Mouse (Mus musculus) lung, embryonic 16.5 days (tissue): ENCODE results near the gene Syna. TPM values are rescaled to one million over a fixed set of nuclear protein-coding genes. Genes with fewer than 3 reads are reported as not detected.

Experiments used
- ATAC-seq: fragments of 200-750 bp; cut with Nextera tagmentation; 2 replicates; pipeline ENCODE4 v1.8.0; 2017; ENCODE audit warnings: low read depth, mild to moderate bottlenecking, moderate library complexity
- H3K27ac ChIP-seq: fragments of 300-500 bp; sonication (generic); 2 replicates; pipeline ENCODE4 v1.5.1; 2014; ENCODE audit warnings: mild to moderate bottlenecking, control low read depth, low read length
- H3K27me3 ChIP-seq: fragments of 300-500 bp; sonication (generic); 2 replicates; pipeline ENCODE4 v1.6.1; 2014; ENCODE audit warnings: low read depth, low read length, mixed read lengths; ENCODE audit not compliant: control insufficient read depth, insufficient read depth
- H3K36me3 ChIP-seq: fragments of 300-500 bp; sonication (generic); 2 replicates; pipeline ENCODE4 v1.6.1; 2014; ENCODE audit warnings: low read length; ENCODE audit not compliant: control insufficient read depth, insufficient read depth
- H3K4me1 ChIP-seq: fragments of 300-500 bp; sonication (generic); replicated peaks from 2 replicates; pipeline ENCODE4 v1.6.1; 2014; ENCODE audit warnings: low read length, mixed read lengths; ENCODE audit not compliant: control insufficient read depth, insufficient read depth
- H3K4me2 ChIP-seq: fragments of 300-500 bp; sonication (generic); 2 replicates; pipeline ENCODE4 v1.6.1; 2014; ENCODE audit warnings: low read depth, low read length, control low read depth
- H3K4me3 ChIP-seq: fragments of 300-500 bp; sonication (generic); 2 replicates; pipeline ENCODE4 v1.5.1; 2014; ENCODE audit warnings: mild to moderate bottlenecking, low read length, control low read depth
- H3K9ac ChIP-seq: fragments of 300-500 bp; sonication (generic); 2 replicates; pipeline ENCODE4 v1.6.1; 2014; ENCODE audit warnings: low read length, control low read depth
- H3K9me3 ChIP-seq: fragments of 300-500 bp; sonication (generic); 2 replicates; pipeline ENCODE4 v1.6.1; 2016; ENCODE audit warnings: low read length; ENCODE audit not compliant: control insufficient read depth
- WGBS: fragments of 180-500 bp; shearing (Covaris S2); extraction: QIAGEN DNeasy Blood & Tissue Kit; methylation state at CpG from one replicate; pipeline ENCODE4 v1.1.7; 2014; 5-methylcytosine and 5-hydroxymethylcytosine counted together
- polyA plus RNA-seq: library from polyadenylated mRNA; unstranded; fragments of >200 nt; fragmentation: Nextera tagmentation; extraction: Ambion mirVana; gene quantifications from 2 replicates; pipeline ENCODE4 v1.2.1, GENCODE M21; 2015

The Syna gene
- polyA plus RNA-seq, 1 experiment from 2014 or later = 0.20 TPM

DNA sequence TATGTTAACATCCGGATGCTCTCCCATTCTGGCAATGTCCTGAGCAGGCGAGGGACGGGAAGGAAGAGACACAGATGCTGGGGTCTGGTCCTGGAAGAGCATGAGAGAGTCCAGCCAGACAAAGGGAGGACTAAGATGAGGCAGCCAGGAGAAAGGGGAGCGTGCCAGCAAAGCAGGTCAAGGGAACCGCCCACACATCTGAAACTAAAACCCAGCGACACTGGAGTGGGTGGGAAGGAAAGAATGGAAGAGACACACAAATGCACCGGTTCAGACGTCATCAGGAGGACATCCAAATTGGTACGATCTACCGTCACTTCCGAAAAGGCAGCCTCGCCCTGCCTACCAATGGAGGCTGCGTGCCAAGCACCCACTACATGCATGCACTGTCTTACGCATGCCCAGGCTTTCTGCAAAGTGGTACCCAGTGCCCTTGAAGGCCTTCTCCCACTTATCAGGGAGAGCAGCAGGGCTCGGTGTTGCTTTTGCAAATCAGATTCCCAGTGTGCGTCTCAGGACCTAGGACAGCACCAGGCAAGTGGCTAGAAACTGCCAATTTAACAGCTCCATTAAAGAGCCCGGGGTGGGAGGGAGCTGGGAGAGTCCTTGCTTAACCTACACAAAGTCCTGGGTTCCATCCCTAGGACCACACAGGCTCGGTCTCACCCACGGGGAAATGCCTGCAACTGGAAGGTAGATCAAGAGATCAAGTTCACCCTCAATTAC, 15.3 kb downstream of the Syna start:
- no peak overlapping the region for H3K9ac ChIP-seq
- WGBS = 64% methylated on average over 19 of the region's 19 CpGs

DNA sequence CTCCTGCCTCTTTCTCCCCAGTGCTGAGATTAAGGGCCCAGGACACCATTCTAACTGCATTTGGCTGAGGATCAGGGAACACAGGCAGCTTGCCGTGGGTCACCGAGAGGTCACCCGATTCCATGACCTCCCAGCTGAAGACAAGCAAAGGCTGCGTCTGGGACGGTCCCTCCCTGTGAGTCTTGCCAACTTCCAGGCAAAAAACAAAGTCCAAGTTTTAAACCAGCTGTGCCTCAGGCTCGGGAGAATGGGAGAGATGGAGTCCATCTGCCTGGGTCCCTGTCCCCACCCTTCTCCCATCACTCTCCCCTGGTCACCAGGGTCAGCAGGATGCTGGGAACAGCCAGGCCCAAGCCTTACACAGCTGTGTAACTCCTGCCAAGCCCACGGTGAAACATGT, 18.3 kb downstream of the Syna start:
- H3K27me3 ChIP-seq = no peaks in the 10 kb centered on the region
- 21% methylated on average over 7 of the region's 7 CpGs for WGBS
- no peak overlapping the region for H3K4me3 ChIP-seq
- peak overlapping the region; percentile 88 for H3K27ac ChIP-seq
- H3K4me1 ChIP-seq = peaks cover 36% of the 10 kb centered on the region
- peaks cover 3% of the 10 kb centered on the region; the same call in 1 of the 2 replicates for H3K36me3 ChIP-seq
- ATAC-seq = peak; percentile 86
- H3K9me3 ChIP-seq = no peaks in the 10 kb centered on the region
- no peak overlapping the region for H3K9ac ChIP-seq
- H3K4me2 ChIP-seq = no peak overlapping the region

More for the DNA sequence above, 15.3 kb downstream of the Syna start:
- no peaks in the 10 kb centered on the region for H3K36me3 ChIP-seq
- no peak overlapping the region for H3K4me2 ChIP-seq
- no peak overlapping the region for H3K4me3 ChIP-seq
- H3K9me3 ChIP-seq = no peaks in the 10 kb centered on the region
- no peaks in the 10 kb centered on the region for H3K27me3 ChIP-seq
- H3K4me1 ChIP-seq = peaks cover 38% of the 10 kb centered on the region
- no peak overlapping the region for H3K27ac ChIP-seq
- ATAC-seq = no peak

DNA sequence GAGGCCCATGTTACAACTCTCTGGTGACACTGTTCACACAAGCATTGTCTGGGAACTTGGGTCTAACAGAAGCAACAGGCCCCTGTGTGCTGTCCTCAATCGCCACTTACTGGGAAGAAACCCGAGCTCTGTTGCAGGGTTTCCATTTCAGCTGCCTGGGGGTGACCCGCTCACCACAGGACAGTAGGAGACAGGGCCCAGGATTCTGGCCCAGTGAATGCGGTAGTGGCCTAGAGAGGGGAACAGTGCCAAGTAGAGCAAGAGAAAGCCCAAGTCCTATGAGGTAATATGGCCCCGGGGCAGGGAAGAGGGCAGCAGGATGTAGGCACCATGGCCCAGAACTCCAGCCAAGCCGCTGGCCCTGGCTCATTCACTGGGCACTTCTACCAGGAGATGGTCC, 19.1 kb downstream of the Syna start:
- no peaks in the 10 kb centered on the region for H3K27me3 ChIP-seq
- H3K9ac ChIP-seq = 0 out of 2 replicates have a peak overlapping the region, but pooled peaks have one; percentile 12
- H3K27ac ChIP-seq = peak overlapping the region; percentile 88
- WGBS = 60% methylated on average over 6 of the region's 6 CpGs
- peaks cover 36% of the 10 kb centered on the region for H3K4me1 ChIP-seq
- no peak overlapping the region for H3K4me3 ChIP-seq
- H3K9me3 ChIP-seq = no peaks in the 10 kb centered on the region
- H3K4me2 ChIP-seq = no peak overlapping the region
- H3K36me3 ChIP-seq = peaks cover 3% of the 10 kb centered on the region; the same call in 1 of the 2 replicates
- ATAC-seq = no peak

- peak; percentile 85 for ATAC-seq
- H3K4me2 ChIP-seq = no peak overlapping the region
- 7% methylated on average over 3 of the region's 3 CpGs for WGBS
- peak overlapping the region; percentile 88 for H3K27ac ChIP-seq
- no peak overlapping the region for H3K4me3 ChIP-seq
- peaks cover 36% of the 10 kb centered on the region for H3K4me1 ChIP-seq
- peaks cover 3% of the 10 kb centered on the region; the same call in 1 of the 2 replicates for H3K36me3 ChIP-seq
- peak overlapping the region; percentile 49 for H3K9ac ChIP-seq
- H3K27me3 ChIP-seq = no peaks in the 10 kb centered on the region
- no peaks in the 10 kb centered on the region for H3K9me3 ChIP-seq
Measured at GRCm38 (mm10) chr5:134539891-134540290, 20.1 kb downstream of the Syna start.

GRCm38 (mm10) chr5:134536036-134536435, 23.9 kb downstream of the Syna start:
- Histone ChIP-seq H3K4me3 (no peak overlapping the region), H3K27me3 (no peaks in the 10 kb centered on the region), H3K27ac (no peak overlapping the region), H3K9me3 (no peaks in the 10 kb centered on the region), H3K4me1 (peaks cover 20% of the 10 kb centered on the region), H3K9ac (no peak overlapping the region), H3K4me2 (no peak overlapping the region), H3K36me3 (peaks cover 27% of the 10 kb centered on the region)
- 78% methylated on average over 6 of the region's 6 CpGs for WGBS
- ATAC-seq = no peak

DNA sequence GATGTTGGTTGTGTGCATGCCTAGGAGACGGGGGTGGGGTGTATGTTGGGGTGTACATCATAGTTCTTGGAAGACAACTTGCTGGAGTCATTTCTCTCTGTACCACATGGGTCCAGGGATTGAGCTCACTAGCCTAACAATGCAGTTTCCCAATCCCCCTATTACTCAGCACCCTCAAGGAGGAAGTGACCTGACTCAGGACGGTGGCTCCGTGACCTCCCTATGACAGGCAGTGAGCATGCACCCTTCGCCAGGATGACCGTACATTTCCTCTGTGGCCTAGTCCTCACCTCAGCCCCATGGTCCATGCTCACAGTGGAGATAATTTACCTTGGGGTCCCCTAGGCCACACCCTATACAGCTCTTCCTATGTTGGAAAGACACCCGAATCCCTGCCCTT, 27.6 kb downstream of the Syna start:
- Histone ChIP-seq H3K9me3 (no peaks in the 10 kb centered on the region), H3K9ac (no peak overlapping the region), H3K4me3 (no peak overlapping the region), H3K27me3 (no peaks in the 10 kb centered on the region), H3K4me1 (peaks cover 2% of the 10 kb centered on the region; the same call in 1 of the 2 replicates), H3K4me2 (no peak overlapping the region), H3K27ac (no peak overlapping the region), H3K36me3 (peaks cover 24% of the 10 kb centered on the region)
- WGBS = 89% methylated on average over 6 of the region's 6 CpGs
- ATAC-seq = no peak

GRCm38 (mm10) chr5:134531585-134531984, 28.4 kb downstream of the Syna start:
- Histone ChIP-seq H3K4me1 (peaks cover 2% of the 10 kb centered on the region; the same call in 1 of the 2 replicates), H3K27me3 (no peaks in the 10 kb centered on the region), H3K4me3 (no peak overlapping the region), H3K36me3 (peaks cover 24% of the 10 kb centered on the region), H3K9me3 (no peaks in the 10 kb centered on the region), H3K27ac (no peak overlapping the region), H3K4me2 (no peak overlapping the region), H3K9ac (no peak overlapping the region)
- 74% methylated on average over 9 of the region's 9 CpGs for WGBS
- ATAC-seq = no peak

DNA sequence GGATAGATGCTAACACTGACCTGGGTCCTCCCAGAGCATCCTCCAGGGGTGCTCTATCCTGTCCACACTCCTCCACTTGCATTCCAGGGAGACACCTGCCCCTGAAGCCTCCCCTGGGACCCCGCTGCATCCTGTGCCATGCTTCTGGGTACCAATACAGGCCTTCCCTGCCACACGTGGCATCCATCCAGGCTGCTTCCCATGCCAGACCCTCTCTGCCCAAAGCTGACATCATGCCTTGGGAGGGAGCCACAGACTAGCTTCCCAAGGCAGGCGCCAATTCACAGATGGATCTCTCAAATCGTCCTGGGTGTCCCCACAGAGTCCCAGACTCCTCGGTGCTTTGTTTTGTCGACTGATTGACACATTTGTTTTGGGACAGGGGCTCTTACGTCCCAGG, 29.1 kb downstream of the Syna start:
- Histone ChIP-seq H3K4me2 (no peak overlapping the region), H3K4me3 (no peak overlapping the region), H3K4me1 (peaks cover 2% of the 10 kb centered on the region; the same call in 1 of the 2 replicates), H3K36me3 (peaks cover 24% of the 10 kb centered on the region), H3K27ac (no peak overlapping the region), H3K27me3 (no peaks in the 10 kb centered on the region), H3K9ac (no peak overlapping the region), H3K9me3 (no peaks in the 10 kb centered on the region)
- no peak for ATAC-seq
- WGBS = 66% methylated on average over 7 of the region's 7 CpGs

DNA sequence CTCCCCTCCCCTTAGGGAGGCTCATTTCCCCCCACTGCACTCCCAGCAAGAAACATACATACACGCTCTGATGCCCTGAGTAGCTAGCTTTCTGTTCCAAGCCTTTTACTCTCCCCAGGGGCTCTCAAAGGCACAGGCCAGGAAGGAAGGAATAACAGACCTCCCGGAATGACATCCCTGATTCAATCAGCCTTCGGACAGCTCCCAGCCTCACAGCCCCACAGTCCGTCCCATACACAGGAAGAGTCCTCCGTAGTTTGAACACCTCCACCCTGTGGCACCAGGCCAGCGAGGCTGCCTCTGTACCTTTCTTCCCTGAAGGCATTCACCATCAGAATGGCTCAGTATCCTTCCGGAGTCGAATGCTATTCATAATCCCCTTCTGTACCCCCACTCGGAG, 31.5 kb downstream of the Syna start:
- WGBS = 42% methylated on average over 9 of the region's 9 CpGs
- no peak for ATAC-seq
- no peaks in the 10 kb centered on the region for H3K9me3 ChIP-seq

More for the DNA sequence above, 31.5 kb downstream of the Syna start:
- H3K4me2 ChIP-seq = no peak overlapping the region
- H3K4me1 ChIP-seq = peaks cover 2% of the 10 kb centered on the region; the same call in 1 of the 2 replicates
- no peak overlapping the region for H3K4me3 ChIP-seq
- H3K27me3 ChIP-seq = no peaks in the 10 kb centered on the region
- H3K9ac ChIP-seq = no peak overlapping the region
- H3K36me3 ChIP-seq = peaks cover 12% of the 10 kb centered on the region; the same call in 1 of the 2 replicates
- H3K27ac ChIP-seq = no peak overlapping the region
